Mouse (Mus musculus): ENCODE results near the gene Fam78b.

The Fam78b gene

GRCm38 (mm10) chr1:167034435-167034834, 33.2 kb downstream of the Fam78b start:
- DNase-seq = no peak

GRCm38 (mm10) chr1:167042558-167042957, 41.3 kb downstream of the Fam78b start:
- peak; percentile 91 for DNase-seq

DNA sequence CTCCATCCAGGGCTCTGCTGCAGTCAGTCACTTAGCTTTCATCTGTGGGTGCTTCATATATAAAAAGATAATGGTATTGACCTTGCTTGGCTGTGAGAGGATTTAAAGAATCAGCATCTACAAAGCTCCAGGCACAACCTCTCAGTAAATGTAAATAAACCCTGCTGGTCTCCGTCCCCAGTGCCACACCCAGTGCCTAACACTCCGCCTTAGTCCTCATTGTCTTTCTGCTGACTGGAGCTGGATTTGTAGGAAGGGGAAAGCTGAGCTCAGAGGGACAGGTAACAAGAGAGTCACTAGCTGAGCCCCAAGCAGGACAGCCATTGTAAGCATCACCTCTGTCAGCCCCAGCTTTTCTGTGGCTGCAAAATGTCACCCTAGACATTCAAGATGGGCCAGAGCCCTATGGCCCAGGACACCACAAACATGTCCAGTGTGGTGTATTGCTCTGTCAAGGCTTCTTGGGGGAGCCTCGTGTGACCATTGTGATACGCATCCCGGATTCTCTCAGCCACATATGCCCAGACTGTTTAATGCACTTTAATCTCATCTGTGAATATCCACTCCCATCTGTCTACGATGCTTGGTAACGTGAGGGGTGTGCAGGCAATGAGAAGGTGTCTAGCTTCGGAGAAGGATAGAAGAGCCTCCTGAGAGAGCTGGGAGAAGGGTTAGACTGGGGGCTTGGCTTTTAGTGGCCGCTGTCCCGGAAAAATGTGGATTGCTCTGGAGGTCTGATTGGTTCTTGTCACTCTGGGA, 45.1 kb downstream of the Fam78b start:
- no peak for DNase-seq

DNA sequence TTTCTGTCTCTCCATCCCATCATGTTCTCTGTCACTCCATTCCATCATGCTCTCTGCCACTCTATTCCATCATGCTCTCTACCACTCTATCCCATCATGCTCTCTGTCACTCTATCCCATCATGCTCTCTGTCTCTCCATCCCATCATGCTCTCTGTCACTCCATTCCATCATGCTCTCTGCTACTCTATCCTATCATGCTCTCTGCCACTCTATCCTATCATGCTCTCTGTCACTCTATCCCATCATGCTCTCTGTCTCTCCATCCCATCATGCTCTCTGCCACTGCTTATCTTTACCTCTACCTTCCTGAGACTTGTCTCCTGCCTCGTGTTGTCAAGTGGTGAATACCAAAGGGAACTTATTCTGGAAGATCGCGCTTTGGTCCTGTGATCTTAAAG, 49.6 kb downstream of the Fam78b start:
- DNase-seq = no peak

DNA sequence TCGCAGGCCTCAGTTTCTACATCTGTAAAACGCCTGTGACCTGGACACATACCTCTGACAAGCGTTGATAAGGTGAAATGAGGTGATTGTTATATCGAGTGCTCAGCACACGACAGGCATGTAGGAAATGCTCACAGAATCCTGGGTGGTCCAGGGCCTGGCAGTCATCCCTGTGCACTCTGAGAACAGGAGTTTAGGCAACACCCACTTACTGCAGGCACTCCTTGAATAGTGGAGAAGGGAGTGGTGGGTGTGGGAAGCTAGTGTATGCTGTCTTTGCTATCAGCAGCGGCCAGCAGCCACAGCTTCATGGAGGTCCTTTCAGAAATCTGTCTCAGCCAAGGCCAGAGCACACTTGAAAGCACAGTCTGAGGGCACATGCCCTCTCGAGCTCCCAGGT, 52.8 kb downstream of the Fam78b start:
- no peak for DNase-seq

- DNase-seq = no peak
These were observed 56.3 kb downstream of the Fam78b start for GRCm38 (mm10) chr1:167057543-167057942.

GRCm38 (mm10) chr1:167059550-167060285, 58.5 kb downstream of the Fam78b start:
- DNase-seq = no peak

GRCm38 (mm10) chr1:167063971-167064370, 62.8 kb downstream of the Fam78b start:
- peak; percentile 93 for DNase-seq

DNA sequence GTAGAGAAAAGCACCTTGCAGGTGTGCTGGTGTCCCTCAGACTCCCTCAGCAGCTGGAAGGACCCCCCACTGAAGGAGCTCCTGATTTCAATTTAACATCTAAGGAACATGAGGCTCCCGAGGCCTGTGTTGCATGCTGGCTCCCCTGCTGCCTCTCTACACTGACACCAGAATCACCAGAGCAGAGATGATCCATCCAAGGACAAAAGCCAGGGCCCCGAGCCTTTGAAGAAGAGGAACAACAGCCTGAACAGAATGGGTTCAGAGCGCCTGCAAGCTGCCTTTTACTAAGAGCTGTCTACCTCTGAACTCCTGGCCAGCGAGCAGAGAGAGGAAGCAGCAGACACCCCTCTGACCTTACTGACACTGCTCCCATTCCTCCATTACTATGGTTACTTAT, 64.3 kb downstream of the Fam78b start:
- peak; percentile 87 for DNase-seq

GRCm38 (mm10) chr1:167065986-167066385, 64.8 kb downstream of the Fam78b start:
- no peak for DNase-seq

- no peak for DNase-seq
These were observed 65.7 kb downstream of the Fam78b start for GRCm38 (mm10) chr1:167066933-167067341.

DNA sequence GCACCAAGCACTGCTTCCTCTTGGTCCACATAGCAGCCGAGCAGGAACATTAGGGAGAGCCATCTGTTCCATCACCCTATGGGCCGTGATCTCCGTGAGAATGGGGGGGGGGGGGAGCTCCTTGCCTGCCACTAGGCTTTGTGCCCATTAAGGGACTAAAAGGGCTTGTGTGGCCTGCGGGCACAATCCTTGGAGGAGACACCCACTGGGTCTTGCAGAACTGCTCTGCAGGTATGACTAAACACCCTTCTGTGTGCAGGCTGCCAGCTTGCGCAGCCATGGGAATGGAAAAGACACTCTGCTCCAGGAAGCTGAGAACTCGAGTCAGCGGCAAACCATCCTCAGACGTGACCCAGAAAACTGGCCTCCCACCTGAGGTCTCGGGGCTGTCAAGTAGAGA, 68.5 kb downstream of the Fam78b start:
- DNase-seq = peak; percentile 89

DNA sequence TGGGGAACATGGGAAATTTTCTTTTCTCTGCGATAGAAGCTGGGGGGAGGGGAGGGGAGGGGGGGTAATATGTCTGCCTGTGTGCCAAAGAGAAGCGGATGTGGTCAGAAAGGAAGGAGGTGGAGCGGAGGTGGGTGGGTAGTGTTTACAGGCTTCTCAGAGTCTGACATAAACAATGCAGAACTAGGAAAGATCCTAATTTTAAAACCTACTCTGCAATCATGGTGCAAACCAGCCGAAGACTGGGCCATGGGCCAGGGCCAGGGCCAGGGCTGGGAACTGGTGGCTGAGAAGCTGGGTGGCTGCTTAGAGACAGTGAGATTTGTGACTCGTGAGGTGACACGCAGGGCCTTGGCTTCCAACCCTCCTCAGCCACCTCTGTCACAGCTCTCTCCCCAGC, 69.1 kb downstream of the Fam78b start:
- peak; percentile 96 for DNase-seq

DNA sequence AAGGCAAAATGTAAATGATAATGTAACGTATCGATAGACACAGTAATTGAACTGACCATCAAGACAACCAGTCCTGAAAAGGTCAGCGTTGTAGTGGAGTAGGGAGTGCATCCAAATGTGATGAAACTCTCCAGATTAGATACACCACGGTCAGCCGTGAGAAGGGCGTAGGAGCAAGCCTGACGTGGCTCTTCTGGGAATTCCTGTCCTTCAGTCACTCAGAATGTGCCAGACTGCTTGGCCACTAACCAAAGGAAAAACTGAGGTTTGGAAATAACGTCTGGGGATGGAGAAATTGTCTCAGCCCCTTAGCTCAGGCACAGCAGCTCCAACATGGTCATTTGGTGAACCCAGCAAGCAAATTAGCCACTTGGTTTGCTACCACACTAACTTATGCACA, 74.5 kb downstream of the Fam78b start:
- DNase-seq = peak; percentile 92

DNA sequence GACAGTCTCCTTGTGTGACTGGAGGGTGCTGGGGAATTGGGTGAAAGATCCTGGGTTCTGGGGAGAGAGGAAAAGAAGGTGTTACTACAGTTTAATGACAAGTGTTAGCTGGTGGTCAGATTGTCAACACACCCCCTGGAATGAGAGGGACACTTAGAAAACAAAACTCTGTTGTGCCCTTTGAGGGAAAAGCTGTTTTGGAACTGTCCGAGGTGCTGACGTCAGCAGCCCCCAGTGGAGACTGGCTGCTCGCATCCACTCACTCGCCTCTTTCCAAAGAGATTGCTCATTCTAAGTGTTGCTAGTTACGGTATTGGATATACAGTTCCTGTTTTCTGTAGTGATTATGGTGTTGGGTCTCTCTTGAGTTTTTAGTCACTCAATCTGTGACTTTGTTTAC, 78.3 kb downstream of the Fam78b start:
- DNase-seq = no peak

- DNase-seq = no peak
These were observed 80.7 kb downstream of the Fam78b start for GRCm38 (mm10) chr1:167081946-167082345.

GRCm38 (mm10) chr1:167082506-167083100, 81.4 kb downstream of the Fam78b start:
- DNase-seq = no peak

DNA sequence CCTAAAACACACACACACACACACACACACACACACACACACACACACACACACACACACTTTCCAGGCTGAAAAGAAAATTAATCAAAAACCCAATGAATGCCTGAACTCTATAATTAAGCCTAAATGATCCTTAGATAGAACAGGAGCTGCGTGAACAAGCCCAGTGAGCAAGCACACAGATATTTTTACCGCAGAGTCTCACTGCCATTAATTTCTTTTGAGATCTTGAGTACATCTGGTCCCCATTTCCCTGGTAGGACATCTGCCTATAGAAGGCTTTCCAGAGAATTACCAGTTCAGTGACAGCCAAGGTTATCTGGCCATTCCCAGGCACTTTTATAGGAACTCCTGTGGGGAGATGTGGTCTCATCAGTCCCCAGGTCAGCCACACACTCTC, 82.0 kb downstream of the Fam78b start:
- DNase-seq = no peak

DNA sequence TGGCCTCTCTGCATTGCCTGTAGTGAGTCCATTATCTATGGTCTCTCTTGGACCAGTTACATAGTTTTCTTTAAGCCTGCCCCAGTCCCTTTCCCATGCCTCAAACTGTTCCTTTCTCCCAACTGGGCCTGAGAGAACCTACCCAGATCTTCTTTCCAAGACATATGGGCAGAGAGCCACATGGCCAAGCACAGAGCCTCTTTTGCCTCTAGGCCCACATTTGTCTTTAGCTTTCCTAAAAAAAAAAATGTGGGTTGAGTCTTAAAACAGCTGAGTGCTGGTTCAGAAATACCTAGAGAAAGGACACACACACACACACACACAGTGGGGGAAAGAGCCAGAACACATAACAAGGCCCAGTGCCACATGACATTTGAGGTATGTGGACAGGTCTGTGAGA, 83.1 kb downstream of the Fam78b start:
- no peak for DNase-seq

DNA sequence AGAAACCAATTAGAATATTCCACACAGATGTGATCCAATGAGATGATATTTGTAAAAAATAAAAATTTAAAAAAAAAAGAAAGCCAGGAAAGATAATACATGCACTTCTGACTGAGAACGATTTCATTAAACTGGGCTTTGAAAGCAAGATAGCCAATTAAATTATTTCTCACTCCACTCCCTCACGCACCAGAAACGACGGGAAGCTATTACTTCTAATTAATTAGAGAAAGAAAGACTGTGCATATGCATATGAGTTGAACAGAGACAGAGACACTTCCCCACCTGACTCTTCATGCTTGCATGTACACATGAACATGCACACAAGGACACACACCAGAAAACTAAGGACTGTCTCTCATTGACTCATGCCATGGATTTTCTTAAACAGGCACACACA, 84.2 kb downstream of the Fam78b start:
- DNase-seq = no peak

- DNase-seq = peak; percentile 55
These were observed 89.2 kb downstream of the Fam78b start for GRCm38 (mm10) chr1:167090466-167090865.

DNA sequence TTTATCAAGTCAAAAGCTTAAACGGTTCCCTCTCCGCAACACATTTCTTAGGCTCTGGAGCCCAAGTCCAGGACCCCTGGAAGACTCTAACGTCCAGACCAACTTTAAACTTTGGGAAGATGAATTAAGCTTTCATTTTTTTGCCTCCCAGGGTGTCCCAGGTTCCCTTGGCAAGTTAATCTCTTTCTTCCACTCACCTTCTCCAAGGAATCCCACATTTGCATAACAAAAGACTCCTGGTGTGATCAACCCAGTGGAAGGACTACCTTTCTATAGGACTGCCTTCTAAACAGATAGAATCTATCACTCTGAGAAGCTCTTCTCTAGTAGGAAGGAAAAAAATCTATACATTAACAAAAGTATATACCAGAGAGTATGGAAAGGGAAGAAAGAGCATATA, 92.3 kb downstream of the Fam78b start:
- DNase-seq = peak; percentile 14

- peak; percentile 9 for DNase-seq
These were observed 93.5 kb downstream of the Fam78b start for GRCm38 (mm10) chr1:167094589-167095148.

- no peak for DNase-seq
These were observed 97.5 kb downstream of the Fam78b start for GRCm38 (mm10) chr1:167098741-167099140.

Data from heart, adult 11 months (tissue).